Mouse (Mus musculus) cerebellum, adult 18-20 months (tissue): ENCODE measurements at regions not wholly inside any gene's neighbourhood (a gene's known extent, or its start where the extent isn't known, plus 50 kb on each side); places are given as distances from the start of the nearest gene placed in this dataset.

Experiments
- DNase-seq, 2 experiments: peaks; one replicate each; pipeline ENCODE4 v3.0.0; 2021

GRCm38 (mm10) chr2:61453490-61454281 lies 124.7 kb upstream of the Tank start:
- peak; percentile 7 to 21 for DNase-seq

GRCm38 (mm10) chr2:61452581-61452980 lies 125.8 kb upstream of the Tank start:
- no peak for DNase-seq

- DNase-seq, result no peak
Measured at GRCm38 (mm10) chr2:61450731-61451130, 127.7 kb upstream of the Tank start.

- no peak for DNase-seq
Measured at GRCm38 (mm10) chr2:61436591-61436990, 141.8 kb upstream of the Tank start.

GRCm38 (mm10) chr2:61407881-61408280 lies 170.5 kb upstream of the Tank start:
- DNase-seq, result no peak

- DNase-seq, result no peak
Measured at GRCm38 (mm10) chr2:61406104-61406751, 172.2 kb upstream of the Tank start.

DNA sequence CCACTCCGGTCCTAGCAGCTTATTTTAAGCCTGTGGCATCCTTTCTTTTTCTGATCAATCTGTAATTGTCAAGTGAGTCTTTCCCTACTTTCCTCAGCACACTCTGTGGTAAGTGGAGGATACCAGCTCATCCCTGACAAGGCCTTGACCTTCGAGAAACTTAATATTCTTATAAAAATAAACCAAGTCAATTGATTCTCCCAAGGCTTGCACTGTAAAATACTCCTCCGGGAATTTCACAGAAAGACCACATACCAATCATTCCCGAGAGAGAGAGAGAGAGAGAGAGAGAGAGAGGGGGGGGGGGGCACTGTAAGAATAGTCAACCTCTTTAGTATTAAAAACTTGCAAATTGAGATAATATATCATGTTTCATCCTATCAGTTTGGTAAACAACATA lies 173.1 kb upstream of the Tank start:
- DNase-seq, result no peak

DNA sequence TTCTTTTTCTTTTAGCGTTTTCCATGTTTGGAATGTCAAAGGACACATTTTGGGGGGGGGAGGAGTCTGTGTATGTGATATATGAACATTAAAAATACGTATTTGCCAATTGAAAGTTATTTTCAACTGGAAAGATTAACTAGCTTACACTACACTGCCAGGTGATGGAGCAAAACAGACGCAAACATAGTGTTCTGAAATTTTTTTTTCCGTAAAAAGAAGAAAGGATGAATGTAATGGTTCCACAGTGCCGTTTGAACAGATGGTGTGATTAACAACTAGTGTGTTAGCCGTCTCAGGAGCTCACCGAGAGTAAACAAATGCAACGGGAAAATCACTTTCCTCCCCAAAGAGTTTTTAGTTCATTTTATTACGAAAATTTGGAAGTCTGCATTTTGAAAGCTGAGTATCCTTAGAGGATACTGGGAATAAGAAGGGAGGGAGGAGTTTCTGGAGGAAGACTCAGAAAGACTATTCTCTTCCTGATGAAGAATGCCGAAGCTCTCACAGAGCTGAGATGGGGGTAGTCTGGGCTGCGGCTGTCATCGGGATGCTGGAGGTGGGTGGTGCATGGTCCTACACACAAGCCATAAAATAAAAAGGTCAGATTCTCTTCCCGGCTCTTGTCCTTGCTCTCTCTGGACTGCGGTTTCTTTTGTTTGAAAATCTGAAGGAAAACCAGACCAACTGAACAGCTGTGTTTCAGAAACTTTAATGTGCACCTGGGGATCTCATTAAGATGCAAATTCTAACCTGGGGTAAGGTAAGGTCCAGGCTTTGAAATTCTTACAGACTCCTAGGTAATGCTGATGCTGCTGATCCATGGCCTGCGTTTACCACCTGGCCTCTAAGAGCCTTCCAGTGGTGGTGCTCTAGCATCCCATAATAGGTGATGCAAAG lies 175.5 kb upstream of the Tank start:
- peak in 1 of 2 experiments; percentile 9 for DNase-seq

- peak; percentile 61 to 62 for DNase-seq
Measured at GRCm38 (mm10) chr2:61401636-61402587, 176.5 kb upstream of the Tank start.

- no peak for DNase-seq
Measured at GRCm38 (mm10) chr2:61398633-61399032, 179.8 kb upstream of the Tank start.

DNA sequence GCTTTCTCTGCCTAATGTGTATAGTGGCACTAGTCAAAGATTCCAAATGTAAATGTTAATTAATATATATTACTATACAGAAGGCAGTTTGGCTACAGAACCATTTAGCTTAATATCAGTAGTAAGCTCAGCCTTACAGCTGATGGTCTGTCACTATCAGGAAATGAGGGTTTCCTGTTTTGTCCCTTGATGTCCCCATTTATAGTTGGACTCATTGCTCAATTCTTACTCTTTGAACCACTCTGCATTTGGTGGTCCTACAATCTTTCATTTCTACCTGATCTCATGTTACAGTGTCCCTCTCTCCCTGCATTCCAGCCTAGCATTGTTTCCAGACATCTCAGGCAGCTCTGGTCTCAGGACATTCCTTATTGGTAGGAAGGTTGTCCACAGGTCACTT lies 188.8 kb upstream of the Tank start:
- DNase-seq, result no peak

DNA sequence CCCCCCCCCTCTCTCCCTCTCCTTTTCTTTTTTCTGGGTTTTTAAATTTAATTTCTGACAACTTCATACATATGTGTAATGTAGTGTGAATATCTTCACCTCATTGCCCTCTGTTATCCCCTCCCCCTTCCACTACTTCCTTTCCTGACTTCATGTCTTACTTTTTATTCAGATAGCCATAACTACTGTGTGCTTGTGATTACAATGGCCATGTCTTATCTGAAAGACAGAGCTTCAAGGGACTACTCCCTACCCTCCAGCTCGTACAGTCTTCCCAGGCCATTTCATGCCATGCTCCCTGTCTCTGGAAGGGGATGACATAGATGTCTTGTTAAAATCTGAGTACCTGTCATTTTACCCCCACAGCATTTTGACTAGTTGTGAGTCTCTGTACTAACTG lies 189.2 kb upstream of the Tank start:
- no peak for DNase-seq

GRCm38 (mm10) chr2:61387561-61387960 lies 190.8 kb upstream of the Tank start:
- no peak for DNase-seq

DNA sequence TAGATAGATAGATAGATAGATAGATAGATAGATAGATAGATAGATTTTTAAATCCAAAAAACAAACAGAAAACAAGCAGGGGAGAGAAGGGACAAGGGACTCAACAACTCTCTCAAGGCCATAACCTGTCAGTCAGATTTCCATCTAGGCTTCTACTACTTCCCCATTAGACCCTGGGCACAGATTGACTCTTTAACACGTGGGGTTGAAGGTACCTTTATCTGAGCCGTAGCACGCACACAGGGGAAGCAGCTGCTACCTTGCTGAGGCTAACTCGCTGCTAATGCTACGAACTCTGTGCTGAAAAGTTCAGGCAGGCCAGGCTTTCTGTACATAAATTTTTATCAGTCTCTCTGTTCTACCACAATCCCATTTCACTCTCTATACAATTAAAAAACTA lies 191.4 kb upstream of the Tank start:
- no peak for DNase-seq

DNA sequence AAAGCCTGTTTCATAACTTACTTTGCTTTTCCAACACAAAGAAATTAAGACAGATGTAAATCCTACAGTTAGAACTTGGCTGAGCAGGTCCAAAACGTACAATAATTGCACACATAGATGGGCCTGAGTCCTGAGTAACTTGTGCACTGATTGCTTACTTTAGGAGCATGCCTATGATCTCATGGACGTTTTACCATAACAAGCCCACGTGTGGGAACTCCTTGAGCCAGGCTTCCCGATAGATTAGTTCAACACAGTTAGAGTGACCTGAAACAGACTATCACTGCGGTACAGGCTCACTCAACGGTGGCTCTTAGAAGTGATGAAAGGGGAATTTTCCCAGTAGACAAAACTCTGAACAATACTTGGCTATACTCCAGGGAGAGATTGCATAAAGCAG lies 193.9 kb upstream of the Tank start:
- DNase-seq, result no peak

GRCm38 (mm10) chr2:61383744-61384295 lies 194.6 kb upstream of the Tank start:
- no peak for DNase-seq

DNA sequence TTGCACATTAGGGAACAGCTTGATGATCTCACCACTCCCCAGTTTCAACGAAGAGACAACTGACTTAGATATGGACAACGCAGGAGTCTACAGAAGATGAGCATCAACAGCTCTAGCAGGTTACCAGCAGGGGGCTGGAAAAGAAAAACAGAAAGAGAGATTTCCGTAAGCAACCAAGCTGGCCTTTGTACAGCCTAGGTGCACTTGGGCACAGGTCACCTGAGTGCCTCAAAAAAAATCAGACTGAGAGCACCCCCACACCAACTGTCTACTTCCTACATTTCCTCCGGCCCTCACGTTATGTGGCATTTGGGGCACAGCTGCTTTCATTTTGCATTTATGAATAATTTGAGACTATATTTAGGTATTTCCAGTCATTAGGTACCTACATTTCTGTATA lies 199.3 kb upstream of the Tank start:
- DNase-seq, result no peak

GRCm38 (mm10) chr2:61378297-61378696 lies 200.1 kb upstream of the Tank start:
- DNase-seq, result no peak

- no peak for DNase-seq
Measured at GRCm38 (mm10) chr2:61377756-61378155, 200.6 kb upstream of the Tank start.

GRCm38 (mm10) chr2:61362606-61363005 lies 215.8 kb upstream of the Tank start:
- no peak for DNase-seq

DNA sequence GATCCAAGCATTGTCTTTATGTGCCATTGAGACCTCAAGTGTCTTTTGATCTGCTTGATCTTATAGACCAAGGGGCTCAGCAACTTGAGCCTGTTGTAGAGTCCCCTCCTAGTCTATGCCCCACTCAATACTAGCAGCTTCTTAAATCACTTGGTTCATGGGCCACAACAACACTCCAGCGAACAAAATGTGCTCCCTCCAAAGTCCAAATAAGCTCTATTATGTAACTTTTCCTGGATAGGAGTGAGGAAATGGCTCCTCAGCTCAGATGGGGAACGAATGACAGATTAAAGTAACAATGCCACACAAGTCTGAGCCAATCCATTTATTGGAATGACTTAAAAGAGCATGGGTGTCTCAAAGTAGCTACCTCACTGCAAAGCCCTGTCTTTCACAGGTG lies 217.0 kb upstream of the Tank start:
- no peak for DNase-seq

DNA sequence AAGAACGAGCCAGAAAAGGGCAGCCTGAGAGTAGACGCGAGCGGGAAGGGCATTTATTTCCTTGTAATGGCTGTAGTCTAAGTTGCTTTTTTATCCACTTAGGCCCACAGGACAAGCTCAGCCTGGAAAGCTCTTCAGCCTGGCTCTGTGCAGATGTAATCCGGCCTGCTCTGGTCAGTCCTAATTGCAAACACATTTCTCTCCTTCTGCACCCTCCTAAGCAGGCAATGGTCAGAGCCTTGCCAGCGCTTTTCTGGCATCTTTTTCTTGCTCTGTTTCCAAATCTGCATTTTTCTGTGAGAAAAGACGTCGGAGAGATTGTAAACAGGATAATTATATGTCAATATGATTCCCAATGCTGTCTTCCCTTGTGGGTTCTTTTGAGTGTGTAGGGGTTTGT lies 224.3 kb upstream of the Tank start:
- DNase-seq, result no peak
